Mouse (Mus musculus) intestine, postnatal 0 days (tissue): ENCODE measurements around the gene Eno1. TPM values are rescaled to one million over a fixed set of nuclear protein-coding genes. Genes with fewer than 3 reads are reported as not detected.
A peak's percentile ranks its signal among the peaks of the same experiment; 100 is the strongest.

Source experiments
- ATAC-seq: fragments of 200-750 bp; cut with Nextera tagmentation; 2 replicates; pipeline ENCODE4 v1.8.0; 2017; ENCODE audit warnings: mild to moderate bottlenecking, moderate TSS enrichment, moderate library complexity
- H3K27ac ChIP-seq: fragments of 300-500 bp; sonication (generic); 2 replicates; pipeline ENCODE4 v1.5.1; 2014; ENCODE audit warnings: mild to moderate bottlenecking, low read depth, low read length, moderate library complexity
- H3K27me3 ChIP-seq: fragments of 300-500 bp; sonication (generic); replicated peaks from 2 replicates; pipeline ENCODE4 v1.6.1; 2014; ENCODE audit warnings: low read length, mixed read lengths; ENCODE audit not compliant: control insufficient read depth, insufficient read depth
- H3K36me3 ChIP-seq: fragments of 300-500 bp; sonication (generic); 2 replicates; pipeline ENCODE4 v1.6.1; 2014; ENCODE audit warnings: mild to moderate bottlenecking, moderate library complexity; ENCODE audit not compliant: control insufficient read depth, insufficient read depth
- H3K4me1 ChIP-seq: fragments of 300-500 bp; sonication (generic); replicated peaks from 2 replicates; pipeline ENCODE4 v1.6.1; 2014; ENCODE audit warnings: antibody characterized with exemption, low read length, mixed read lengths; ENCODE audit not compliant: control insufficient read depth, insufficient read depth
- H3K4me2 ChIP-seq: fragments of 300-500 bp; sonication (generic); replicated peaks from 2 replicates; pipeline ENCODE4 v1.6.1; 2014; ENCODE audit warnings: low read depth, mild to moderate bottlenecking, moderate library complexity
- H3K4me3 ChIP-seq: fragments of 300-500 bp; sonication (generic); 2 replicates; pipeline ENCODE4 v1.5.1; 2014; ENCODE audit warnings: low read depth, low read length
- H3K9ac ChIP-seq: fragments of 300-500 bp; sonication (generic); 2 replicates; pipeline ENCODE4 v1.6.1; 2014; ENCODE audit warnings: mild to moderate bottlenecking, low read depth, low read length
- H3K9me3 ChIP-seq: fragments of 300-500 bp; sonication (generic); 2 replicates; pipeline ENCODE4 v1.6.1; 2016; ENCODE audit warnings: mixed run types; ENCODE audit not compliant: control insufficient read depth
- CTCF ChIP-seq: sonication (generic); IDR thresholded peaks from 2 replicates; pipeline ENCODE4 v1.5.1; 2016; ENCODE audit warnings: low read depth, mild to moderate bottlenecking, control low read depth, antibody characterized with exemption, moderate library complexity
- WGBS: fragments of 180-500 bp; shearing (Covaris S2); extraction: QIAGEN DNeasy Blood & Tissue Kit; methylation state at CpG from one replicate; pipeline ENCODE4 v1.1.7; 2014; 5-methylcytosine and 5-hydroxymethylcytosine counted together
- polyA plus RNA-seq: library from polyadenylated mRNA; unstranded; fragments of >200 nt; fragmentation: Nextera tagmentation; extraction: Ambion mirVana; gene quantifications from 2 replicates; pipeline ENCODE4 v1.2.1, GENCODE M21; 2015

The Eno1 gene
- polyA plus RNA-seq, 1 experiment from 2014 or later: 733 TPM

DNA sequence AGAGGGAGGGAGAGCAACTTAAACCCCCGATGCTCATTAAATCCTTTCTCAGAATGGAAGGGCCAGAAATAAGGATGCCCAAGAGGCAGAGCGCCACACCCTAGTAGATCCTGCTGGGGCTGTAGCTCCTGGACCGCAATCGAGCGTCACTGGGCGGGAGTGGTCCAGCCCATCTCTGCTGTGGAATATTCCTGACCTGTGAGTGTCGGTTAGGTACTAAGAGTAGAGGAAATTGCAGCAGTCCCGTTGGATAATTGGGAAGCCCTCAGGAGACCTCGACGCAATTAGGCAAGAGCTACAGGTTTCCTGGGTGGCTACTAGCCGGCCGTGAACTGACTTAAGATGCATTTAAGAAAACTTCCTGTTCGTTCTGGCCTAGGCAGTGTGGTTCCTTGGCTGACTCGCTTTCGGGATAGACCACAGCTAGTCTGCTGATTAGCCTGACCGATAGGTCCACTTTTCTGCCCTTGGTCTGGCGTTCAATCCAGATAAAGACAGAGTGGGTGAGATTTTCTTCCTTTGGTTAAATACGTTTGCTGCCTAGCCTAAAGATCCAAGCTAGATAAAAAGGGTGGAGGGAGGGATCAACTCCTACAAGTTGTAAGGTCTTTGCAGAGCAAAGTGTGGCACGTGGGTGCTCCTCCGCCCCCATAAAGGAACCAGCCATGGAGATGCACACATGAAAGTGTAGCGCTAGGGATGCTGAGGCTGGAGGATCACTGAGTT, 1.3 kb downstream of the Eno1 start:
- 0% methylated on average over 21 of the region's 21 CpGs for WGBS
- peak overlapping the region; percentile 93 for H3K27ac ChIP-seq
- peak overlapping the region; percentile 76 for H3K9ac ChIP-seq
- H3K4me3 ChIP-seq: peak overlapping the region; percentile 80
- ATAC-seq: no peak
- H3K9me3 ChIP-seq: no peaks in the 10 kb centered on the region
- no peak for TF ChIP-seq CTCF
- peak overlapping the region; percentile 93 for H3K4me2 ChIP-seq
- H3K36me3 ChIP-seq: peaks cover 23% of the 10 kb centered on the region
- 0 out of 2 replicates have a peak, but pooled peaks cover 8% of the 10 kb centered on the region for H3K4me1 ChIP-seq
- no peaks in the 10 kb centered on the region for H3K27me3 ChIP-seq

DNA sequence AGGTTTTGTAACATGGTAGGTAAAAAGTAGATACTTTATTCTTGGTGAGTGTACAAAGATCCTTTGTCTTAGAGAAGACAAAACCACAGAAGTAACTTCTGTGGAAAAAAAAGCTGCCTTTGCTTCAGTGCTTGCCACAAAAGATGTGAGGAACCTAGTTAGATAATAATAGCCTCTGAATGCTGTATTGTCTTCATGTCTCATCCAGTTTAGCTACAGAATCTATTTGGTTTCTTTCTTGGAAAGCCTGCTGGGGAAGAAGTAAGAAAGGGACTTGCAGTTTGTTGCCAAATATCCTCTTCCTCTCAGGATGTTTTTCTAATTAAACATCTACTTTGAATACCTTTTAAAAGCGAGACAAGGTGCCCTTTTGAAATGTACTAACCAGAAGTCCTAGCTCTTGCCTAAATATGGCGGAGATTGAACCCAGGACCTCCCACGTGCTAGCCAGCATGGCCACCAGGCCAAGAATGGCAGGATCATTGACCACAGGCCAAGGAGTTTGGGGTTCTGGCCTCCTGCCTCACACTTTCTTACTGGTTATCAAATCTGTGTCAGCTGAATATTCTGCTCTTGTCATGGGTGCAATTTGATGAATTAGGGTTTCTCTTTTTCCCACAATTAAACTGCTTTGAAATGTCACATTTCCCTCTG, 2.0 kb downstream of the Eno1 start:
- 14% methylated on average over 3 of the region's 3 CpGs for WGBS

DNA sequence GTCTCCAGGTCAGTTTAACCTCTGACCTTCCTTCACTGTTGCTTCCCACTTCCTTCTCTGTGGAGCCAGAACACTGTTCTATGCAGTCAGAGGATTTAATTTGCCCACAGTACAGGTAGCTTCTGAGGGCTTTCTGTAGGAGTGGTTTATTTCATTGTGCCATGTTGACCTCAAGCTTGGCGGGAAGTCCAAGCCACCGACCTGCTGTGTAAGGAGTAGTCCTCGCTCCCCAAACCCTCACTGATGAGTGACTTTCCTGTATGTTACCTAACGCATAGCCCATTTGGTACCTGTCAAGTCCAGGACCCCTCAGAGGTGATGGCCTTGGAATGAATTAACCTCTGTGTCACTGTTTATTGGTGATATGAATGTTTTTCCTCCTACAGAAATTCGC, 2.6 kb downstream of the Eno1 start:
- H3K4me1 ChIP-seq: 0 out of 2 replicates have a peak, but pooled peaks cover 8% of the 10 kb centered on the region
- H3K4me2 ChIP-seq: peak overlapping the region; percentile 93
- peaks cover 36% of the 10 kb centered on the region for H3K36me3 ChIP-seq
- H3K27ac ChIP-seq: no peak overlapping the region
- no peak for ATAC-seq
- no peak overlapping the region for H3K9ac ChIP-seq
- WGBS: 37% methylated on average over 5 of the region's 5 CpGs
- H3K4me3 ChIP-seq: no peak overlapping the region
- H3K27me3 ChIP-seq: no peaks in the 10 kb centered on the region
- no peaks in the 10 kb centered on the region for H3K9me3 ChIP-seq
- TF ChIP-seq CTCF: no peak

More for the DNA sequence above, 2.0 kb downstream of the Eno1 start:
- Histone ChIP-seq H3K9ac (no peak overlapping the region), H3K4me2 (peak overlapping the region; percentile 93), H3K27me3 (no peaks in the 10 kb centered on the region), H3K4me3 (peak overlapping the region; percentile 80), H3K36me3 (peaks cover 31% of the 10 kb centered on the region), H3K9me3 (no peaks in the 10 kb centered on the region), H3K27ac (no peak overlapping the region), H3K4me1 (0 out of 2 replicates have a peak, but pooled peaks cover 8% of the 10 kb centered on the region)
- no peak for ATAC-seq
- no peak for TF ChIP-seq CTCF

DNA sequence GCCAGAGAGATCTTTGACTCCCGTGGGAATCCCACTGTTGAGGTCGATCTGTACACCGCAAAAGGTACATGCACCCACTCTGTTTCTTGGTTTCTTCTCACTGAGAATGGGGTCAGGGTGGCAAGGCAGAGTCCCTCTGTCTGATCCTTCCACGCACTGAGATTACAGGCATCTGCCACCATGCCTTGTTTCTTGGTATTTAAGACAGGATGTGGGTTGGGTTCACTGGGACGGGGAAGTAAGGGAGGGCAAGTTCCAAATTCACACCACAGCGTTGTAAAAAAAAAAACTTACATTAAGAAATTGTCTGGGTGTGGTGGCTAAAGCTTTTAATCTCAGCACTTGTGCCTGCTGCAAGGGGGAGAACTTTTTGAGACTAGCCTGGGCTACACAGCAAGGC, 3.0 kb downstream of the Eno1 start:
- peaks cover 40% of the 10 kb centered on the region for H3K36me3 ChIP-seq
- H3K9ac ChIP-seq: no peak overlapping the region
- H3K27ac ChIP-seq: peak overlapping the region; percentile 29
- TF ChIP-seq CTCF: no peak
- no peak for ATAC-seq
- H3K4me3 ChIP-seq: no peak overlapping the region
- peak overlapping the region; percentile 93; the same call in 1 of the 2 replicates for H3K4me2 ChIP-seq
- 0 out of 2 replicates have a peak, but pooled peaks cover 8% of the 10 kb centered on the region for H3K4me1 ChIP-seq
- no peaks in the 10 kb centered on the region for H3K27me3 ChIP-seq
- 28% methylated on average over 6 of the region's 6 CpGs for WGBS
- H3K9me3 ChIP-seq: no peaks in the 10 kb centered on the region

DNA sequence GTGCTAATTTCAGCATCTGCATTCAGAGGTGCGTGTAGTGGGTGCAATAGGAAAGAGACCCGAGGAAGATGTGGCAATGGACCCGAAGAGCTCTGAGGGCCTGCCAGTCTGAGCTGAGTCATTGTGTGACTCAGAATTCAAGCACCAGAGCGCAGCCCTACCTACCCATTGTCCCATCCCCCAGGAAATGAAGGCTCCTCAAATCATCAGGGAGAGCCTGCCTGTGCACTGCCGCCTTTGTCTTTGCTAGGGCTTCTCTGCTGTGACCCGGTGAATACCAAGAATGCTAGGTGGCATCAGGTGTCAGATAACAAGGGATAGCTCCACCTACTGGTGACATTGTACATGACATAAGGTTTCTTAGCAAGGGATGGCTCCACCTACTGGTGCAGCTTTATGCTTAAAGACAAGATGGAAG, 3.4 kb downstream of the Eno1 start:
- Histone ChIP-seq H3K4me3 (no peak overlapping the region), H3K9me3 (no peaks in the 10 kb centered on the region), H3K36me3 (peaks cover 45% of the 10 kb centered on the region), H3K9ac (no peak overlapping the region), H3K4me2 (peak overlapping the region; percentile 4; the same call in 1 of the 2 replicates), H3K4me1 (0 out of 2 replicates have a peak, but pooled peaks cover 8% of the 10 kb centered on the region), H3K27me3 (no peaks in the 10 kb centered on the region), H3K27ac (peak overlapping the region; percentile 29)
- peak; percentile 48 for ATAC-seq
- WGBS: 10% methylated on average over 6 of the region's 6 CpGs
- TF ChIP-seq CTCF: peak; percentile 99

DNA sequence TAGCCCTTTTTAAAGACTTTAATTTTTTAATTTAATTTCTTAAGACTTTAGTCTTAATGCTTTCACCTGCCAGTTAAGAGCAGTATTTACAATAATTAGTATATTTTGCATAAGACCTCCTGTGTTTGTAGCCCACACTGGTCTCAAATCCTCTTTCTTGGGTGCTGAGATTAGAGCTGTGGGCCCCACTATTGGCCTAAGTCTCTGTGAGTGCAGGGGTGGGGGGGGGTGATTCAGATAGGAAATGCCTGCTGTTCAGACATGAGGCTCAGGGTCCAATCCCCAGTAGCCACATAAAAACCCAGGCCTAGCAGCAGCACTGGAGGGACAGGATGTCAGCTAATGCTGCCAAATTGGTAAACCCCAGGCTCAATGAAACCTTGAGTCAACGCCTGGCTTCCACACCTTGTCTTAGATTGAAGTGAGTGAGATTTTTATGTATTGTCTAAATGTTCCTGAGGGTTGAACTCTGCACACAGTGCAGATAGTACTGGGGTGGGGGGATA, 3.9 kb downstream of the Eno1 start:
- Histone ChIP-seq H3K9ac (no peak overlapping the region), H3K4me3 (no peak overlapping the region)
- TF ChIP-seq CTCF: no peak

More for the DNA sequence above, 3.9 kb downstream of the Eno1 start:
- 69% methylated on average over 1 of the region's 1 CpGs for WGBS
- Histone ChIP-seq H3K9me3 (no peaks in the 10 kb centered on the region), H3K36me3 (peaks cover 50% of the 10 kb centered on the region), H3K4me2 (peak overlapping the region; percentile 4; the same call in 1 of the 2 replicates), H3K27ac (0 out of 2 replicates have a peak overlapping the region, but pooled peaks have one; percentile 29), H3K4me1 (0 out of 2 replicates have a peak, but pooled peaks cover 8% of the 10 kb centered on the region), H3K27me3 (no peaks in the 10 kb centered on the region)
- ATAC-seq: no peak
